25 mouse cellular contexts compared by ENCODE assay signal in the genomic region with DNA sequence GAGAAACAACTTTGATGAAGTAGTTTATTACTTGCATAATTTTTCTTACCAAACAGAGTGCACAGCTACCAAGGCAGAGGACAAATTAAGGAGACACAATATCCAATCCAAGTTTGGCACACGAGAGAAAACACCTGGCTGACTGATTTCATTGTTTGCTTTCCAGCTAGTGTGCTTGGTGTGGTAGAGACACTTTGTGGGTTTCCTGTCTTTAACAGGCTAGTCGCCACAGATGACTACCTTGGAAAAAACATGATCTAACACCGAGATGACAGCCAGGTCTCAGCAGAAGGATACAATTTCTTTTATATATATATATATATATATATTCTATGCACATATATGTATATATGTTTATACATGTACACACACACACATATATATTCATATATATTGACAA.
DNase-seq lines count a peak whose midpoint lies in the region; TF ChIP-seq lines count a peak whose summit lies in the region.
"Had no signal": no experiment of that assay in that cellular context is flagged by ENCODE, and none has a peak within 500 bp of the region (broad histone marks: within the 10 kb centered on the region; RNA-seq: fewer than 3 reads in every experiment).

No protein-coding gene starts in this region.

- peak; percentile 79 for DNase-seq in heart, adult 11 months
- DNase-seq in heart, postnatal 4 days, result no peak
- peak; percentile 16 for DNase-seq in thymus, postnatal 0 days (ENCODE audit: low spot score)
- DNase-seq in thymus, adult 18-20 months, result no peak
- no peak for DNase-seq in kidney, postnatal 4 days
- no peak for DNase-seq in heart, postnatal 25 days (ENCODE audit: low spot score)
- DNase-seq: adrenal gland, postnatal 25 days; cerebellum, adult 11-12 months; cerebellum, adult 9-11 months; gastrocnemius, postnatal 10 days; kidney, adult 18-20 months; kidney, postnatal 25 days; layer of hippocampus, postnatal 36 days; left cerebral cortex, postnatal 4 days; liver, postnatal 0 days; thymus, postnatal 14 days had no signal

- no peak for TF ChIP-seq POLR2A in embryonic fibroblast, embryonic 13.5 days (IDR thresholded peaks at IDR 0.05; ENCODE audit: low read depth, low read length)

- no peak for TF ChIP-seq CTCF in embryonic fibroblast, embryonic 13.5 days (IDR thresholded peaks at IDR 0.05; ENCODE audit: borderline replicate concordance, insufficient read depth, low read length)

- H3K4me1 ChIP-seq in embryonic fibroblast, embryonic 13.5 days (ENCODE audit: control insufficient read depth, insufficient read depth, low read length), result peaks cover 24% of the 10 kb centered on the region
- H3K4me1 ChIP-seq: hindbrain, embryonic 15.5 days; kidney, embryonic 15.5 days; liver, embryonic 12.5 days had no signal

- intact Hi-C loops in heart, postnatal 25 days (cut with DNase I), result loop anchor here (5.0 kb wide), 1 partner anchor 48 kb away; no protein-coding TSS in a partner anchor

- H3K27ac ChIP-seq in embryonic fibroblast, embryonic 13.5 days (ENCODE audit: insufficient read depth, low read length), result peak overlapping the region; percentile 88
- H3K27ac ChIP-seq: embryonic facial prominence, embryonic 13.5 days; hindbrain, embryonic 10.5 days; hindbrain, embryonic 15.5 days; kidney, embryonic 15.5 days; liver, embryonic 12.5 days; macrophage; midbrain, embryonic 13.5 days had no signal

- H3K4me3 ChIP-seq in embryonic fibroblast, embryonic 13.5 days (ENCODE audit: insufficient read depth, low read length), result no peak overlapping the region
- H3K4me3 ChIP-seq: embryonic facial prominence, embryonic 13.5 days; erythroblast, embryonic 14.5 days; hindbrain, embryonic 10.5 days; hindbrain, embryonic 15.5 days; kidney, embryonic 15.5 days; liver, embryonic 12.5 days; midbrain, embryonic 13.5 days had no signal

Comparison
In these comparisons a context has a peak if more than half of its experiments do, and no peak if none do; other contexts are left out.
1. DNase-seq: peak in heart, adult 11 months (single experiment) and thymus, postnatal 0 days (single experiment); none in heart, postnatal 4 days (single experiment), thymus, adult 18-20 months (0 of 2), kidney, postnatal 4 days (0 of 2) and heart, postnatal 25 days (single experiment).